Mouse (Mus musculus) forebrain, embryonic 11.5 days (tissue): Measurements from ENCODE around the gene Dscam. TPM values are rescaled to one million over a fixed set of nuclear protein-coding genes. Genes with fewer than 3 reads are reported as not detected.

Experiments
- ATAC-seq: fragments of 200-750 bp; cut with Nextera tagmentation; replicated peaks from 2 replicates; pipeline ENCODE4 v1.8.0; 2017; ENCODE audit warnings: moderate TSS enrichment; ENCODE audit not compliant: low FRiP score
- DNase-seq: peaks from one replicate; pipeline ENCODE4 v3.0.0-alpha.2; 2017; ENCODE audit warnings: low spot score
- H3K27ac ChIP-seq: fragments of 300-500 bp; sonication (generic); 2 replicates; pipeline ENCODE4 v1.5.1; 2014; ENCODE audit warnings: low read depth, low read length
- H3K27me3 ChIP-seq: fragments of 300-500 bp; sonication (generic); 2 replicates; pipeline ENCODE4 v1.6.1; 2014; ENCODE audit warnings: mild to moderate bottlenecking, low read length, mixed read lengths; ENCODE audit not compliant: control insufficient read depth, insufficient read depth
- H3K36me3 ChIP-seq: fragments of 300-500 bp; sonication (generic); 2 replicates; pipeline ENCODE4 v1.6.1; 2014; ENCODE audit warnings: mild to moderate bottlenecking, low read length, moderate library complexity, mixed read lengths; ENCODE audit not compliant: control insufficient read depth, insufficient read depth
- H3K4me1 ChIP-seq: fragments of 300-500 bp; sonication (generic); replicated peaks from 2 replicates; pipeline ENCODE4 v1.6.1; 2014; ENCODE audit warnings: low read length, mixed read lengths; ENCODE audit not compliant: control insufficient read depth, insufficient read depth
- H3K4me2 ChIP-seq: fragments of 300-500 bp; sonication (generic); 2 replicates; pipeline ENCODE4 v1.6.1; 2014; ENCODE audit warnings: low read depth, mild to moderate bottlenecking, low read length, moderate library complexity, mixed read lengths; ENCODE audit not compliant: severe bottlenecking
- H3K4me3 ChIP-seq: fragments of 300-500 bp; sonication (generic); 2 replicates; pipeline ENCODE4 v1.5.1; 2014; ENCODE audit warnings: low read depth, low read length
- H3K9ac ChIP-seq: fragments of 300-500 bp; sonication (generic); 2 replicates; pipeline ENCODE4 v1.6.1; 2014; ENCODE audit warnings: low read length
- H3K9me3 ChIP-seq: fragments of 300-500 bp; sonication (generic); 2 replicates; pipeline ENCODE4 v1.6.1; 2016; ENCODE audit warnings: low read length, mixed read lengths; ENCODE audit not compliant: control insufficient read depth
- WGBS: fragments of 180-500 bp; shearing (Covaris S2); extraction: QIAGEN DNeasy Blood & Tissue Kit; methylation state at CpG from one replicate; pipeline ENCODE4 v1.1.7; 2014; 5-methylcytosine and 5-hydroxymethylcytosine counted together
- polyA plus RNA-seq: library from polyadenylated mRNA; unstranded; fragments of >200 nt; fragmentation: Nextera tagmentation; extraction: Ambion mirVana; gene quantifications from 2 replicates; pipeline ENCODE4 v1.2.1, GENCODE M21; 2014

Dscam gene
- polyA plus RNA-seq, 1 experiment from 2014 or later, result 0.88 TPM

- Histone ChIP-seq H3K36me3 (no peaks in the 10 kb centered on the region), H3K4me1 (no peaks in the 10 kb centered on the region), H3K9ac (no peak overlapping the region), H3K27ac (no peak overlapping the region), H3K27me3 (no peaks in the 10 kb centered on the region), H3K9me3 (no peaks in the 10 kb centered on the region), H3K4me2 (no peak overlapping the region), H3K4me3 (no peak overlapping the region)
- ATAC-seq (no peak), DNase-seq (no peak)
- 82% methylated on average over 1 of the region's 1 CpGs for WGBS
These were observed 429.2 kb downstream of the Dscam start for GRCm38 (mm10) chr16:96741336-96741735.

GRCm38 (mm10) chr16:96740073-96741055 is 430.2 kb downstream of the Dscam start:
- no peak overlapping the region for H3K9ac ChIP-seq
- H3K4me2 ChIP-seq, result no peak overlapping the region
- WGBS, result 88% methylated on average over 7 of the region's 7 CpGs
- no peaks in the 10 kb centered on the region for H3K27me3 ChIP-seq
- no peak overlapping the region for H3K4me3 ChIP-seq
- H3K36me3 ChIP-seq, result no peaks in the 10 kb centered on the region
- no peak for DNase-seq
- H3K4me1 ChIP-seq, result no peaks in the 10 kb centered on the region
- no peak overlapping the region for H3K27ac ChIP-seq
- ATAC-seq, result no peak
- no peaks in the 10 kb centered on the region for H3K9me3 ChIP-seq

- Histone ChIP-seq H3K4me3 (no peak overlapping the region), H3K27me3 (no peaks in the 10 kb centered on the region), H3K9me3 (no peaks in the 10 kb centered on the region), H3K9ac (no peak overlapping the region), H3K4me2 (no peak overlapping the region), H3K27ac (no peak overlapping the region), H3K4me1 (no peaks in the 10 kb centered on the region), H3K36me3 (no peaks in the 10 kb centered on the region)
- WGBS, result 91% methylated on average over 1 of the region's 1 CpGs
- ATAC-seq (no peak), DNase-seq (no peak)
These were observed 434.1 kb downstream of the Dscam start for GRCm38 (mm10) chr16:96736501-96736900.

GRCm38 (mm10) chr16:96730881-96731280 is 439.7 kb downstream of the Dscam start:
- H3K4me2 ChIP-seq, result no peak overlapping the region
- DNase-seq (no peak), ATAC-seq (no peak)
- no peaks in the 10 kb centered on the region for H3K36me3 ChIP-seq
- no peaks in the 10 kb centered on the region for H3K9me3 ChIP-seq
- H3K4me1 ChIP-seq, result no peaks in the 10 kb centered on the region
- no peak overlapping the region for H3K9ac ChIP-seq
- no peak overlapping the region for H3K4me3 ChIP-seq
- H3K27ac ChIP-seq, result no peak overlapping the region
- H3K27me3 ChIP-seq, result no peaks in the 10 kb centered on the region; the same call in 1 of the 2 replicates
- 83% methylated on average over 3 of the region's 3 CpGs for WGBS

DNA sequence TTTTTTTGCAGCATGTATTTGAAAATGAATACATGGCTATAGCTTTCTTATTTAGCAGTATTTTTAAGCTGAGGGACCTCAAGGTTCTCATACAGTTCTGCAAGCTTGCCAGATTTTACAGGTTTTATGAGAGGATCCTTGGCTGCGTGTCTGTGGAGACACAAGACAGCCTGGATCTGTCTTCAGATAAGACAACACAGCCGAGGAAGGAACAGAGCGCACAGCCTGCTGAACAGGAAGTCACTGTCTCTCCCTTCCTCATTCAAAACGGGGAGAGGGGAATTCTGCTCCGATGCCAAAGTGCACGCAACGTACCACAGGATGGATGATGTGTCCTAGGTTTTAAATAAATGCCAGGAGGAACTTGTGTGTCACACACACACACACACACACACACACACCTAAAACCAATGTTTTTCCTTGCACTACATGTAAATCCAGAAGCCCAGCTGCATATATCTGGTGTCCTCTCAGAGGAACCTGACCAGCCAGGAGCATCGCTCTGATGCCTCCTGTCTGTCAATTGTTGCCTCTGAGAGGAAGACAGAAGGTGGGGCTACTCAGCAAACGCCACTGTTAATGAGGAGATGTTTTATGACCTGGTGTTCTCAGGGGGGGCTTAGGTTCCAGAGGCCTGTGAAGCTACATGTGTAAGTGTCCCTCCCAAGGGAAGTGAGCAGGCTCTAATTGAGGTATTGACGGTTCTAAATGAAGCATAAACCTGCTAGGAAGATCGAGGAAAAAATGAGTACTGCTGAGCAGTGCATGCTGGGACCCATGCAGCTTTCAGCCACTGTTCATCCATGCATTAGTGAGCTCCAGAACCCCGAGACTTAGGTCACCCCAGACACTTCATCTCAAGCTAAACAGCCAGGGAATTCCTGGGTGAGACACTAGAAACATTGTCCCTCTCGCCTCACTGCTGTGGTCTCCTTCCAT is 442.4 kb downstream of the Dscam start:
- DNase-seq, result no peak
- ATAC-seq, result no peak
- Histone ChIP-seq H3K9me3 (no peaks in the 10 kb centered on the region), H3K27me3 (no peaks in the 10 kb centered on the region; the same call in 1 of the 2 replicates), H3K4me3 (no peak overlapping the region), H3K4me1 (no peaks in the 10 kb centered on the region; the same call in 1 of the 2 replicates), H3K36me3 (no peaks in the 10 kb centered on the region), H3K9ac (no peak overlapping the region), H3K4me2 (no peak overlapping the region), H3K27ac (no peak overlapping the region)
- 67% methylated on average over 13 of the region's 13 CpGs for WGBS

DNA sequence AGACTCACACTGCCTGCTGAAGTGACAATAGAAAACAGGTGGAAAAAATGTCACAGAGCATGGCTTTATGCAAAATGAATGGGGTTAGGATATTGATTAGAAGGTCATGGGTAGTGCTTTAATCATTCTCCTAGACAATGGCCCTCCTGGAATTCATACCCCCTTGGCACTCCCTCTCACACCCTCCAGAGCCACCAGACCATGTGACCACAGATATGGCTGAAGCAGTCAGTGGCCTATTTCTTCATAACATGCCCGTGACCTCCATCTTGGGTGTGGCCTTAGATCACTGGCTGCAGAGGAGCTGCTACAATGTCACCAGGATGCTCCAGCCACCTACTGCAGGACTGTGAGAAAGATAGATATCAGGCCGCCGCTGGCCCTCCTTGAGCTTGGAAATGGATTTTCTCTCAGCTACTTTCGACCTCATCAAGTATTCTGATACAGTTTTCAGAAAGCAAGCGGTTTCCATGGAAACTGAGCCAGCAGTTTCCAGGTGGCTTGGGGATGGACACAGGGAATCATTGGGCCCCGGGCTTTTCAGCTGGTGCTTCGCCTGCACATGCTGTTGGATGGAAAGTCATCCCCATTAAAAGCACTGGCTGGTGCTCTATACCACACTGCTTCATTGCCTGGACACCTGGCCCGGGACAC is 445.4 kb downstream of the Dscam start:
- no peaks in the 10 kb centered on the region; the same call in 1 of the 2 replicates for H3K4me1 ChIP-seq
- no peaks in the 10 kb centered on the region for H3K9me3 ChIP-seq
- no peak overlapping the region for H3K4me2 ChIP-seq
- H3K27ac ChIP-seq, result no peak overlapping the region
- H3K9ac ChIP-seq, result no peak overlapping the region
- WGBS, result 82% methylated on average over 8 of the region's 8 CpGs
- H3K4me3 ChIP-seq, result no peak overlapping the region
- peaks cover 5% of the 10 kb centered on the region for H3K27me3 ChIP-seq
- no peaks in the 10 kb centered on the region for H3K36me3 ChIP-seq
- ATAC-seq, result no peak
- no peak for DNase-seq

GRCm38 (mm10) chr16:96724591-96724990 is 446.0 kb downstream of the Dscam start:
- Histone ChIP-seq H3K9ac (no peak overlapping the region), H3K4me3 (no peak overlapping the region), H3K4me2 (no peak overlapping the region), H3K27ac (no peak overlapping the region), H3K9me3 (no peaks in the 10 kb centered on the region), H3K36me3 (no peaks in the 10 kb centered on the region), H3K27me3 (peaks cover 5% of the 10 kb centered on the region), H3K4me1 (no peaks in the 10 kb centered on the region; the same call in 1 of the 2 replicates)
- no peak for ATAC-seq
- DNase-seq, result no peak
- WGBS, result 36% methylated on average over 5 of the region's 5 CpGs

DNA sequence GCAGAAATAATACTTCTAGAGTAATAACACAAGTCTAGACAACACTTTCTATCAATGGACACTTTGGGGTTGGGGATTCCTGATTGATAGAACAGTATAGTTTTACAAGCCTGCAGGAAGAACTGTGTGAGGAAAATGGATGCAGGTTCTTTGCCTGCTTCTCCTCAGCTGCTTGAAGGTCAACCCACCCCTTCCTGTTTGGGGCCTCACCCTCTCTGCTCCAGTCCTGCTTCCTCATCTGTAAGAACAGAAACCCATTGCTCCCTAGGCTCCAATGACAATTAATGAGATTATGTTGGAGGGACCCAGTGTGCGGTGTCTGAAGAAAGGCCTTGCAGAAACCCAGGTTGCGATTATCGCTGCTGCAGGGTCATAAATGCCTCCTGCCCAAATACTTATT is 446.4 kb downstream of the Dscam start:
- Histone ChIP-seq H3K9ac (no peak overlapping the region), H3K27ac (no peak overlapping the region), H3K4me3 (no peak overlapping the region), H3K36me3 (no peaks in the 10 kb centered on the region), H3K4me2 (no peak overlapping the region), H3K27me3 (peaks cover 5% of the 10 kb centered on the region), H3K9me3 (no peaks in the 10 kb centered on the region), H3K4me1 (no peaks in the 10 kb centered on the region; the same call in 1 of the 2 replicates)
- ATAC-seq (no peak), DNase-seq (no peak)
- WGBS, result 34% methylated on average over 3 of the region's 3 CpGs
